Mouse (Mus musculus) stomach, embryonic 15.5 days (tissue): Measurements from ENCODE around the gene Caml. TPM values are rescaled to one million over a fixed set of nuclear protein-coding genes. Genes with fewer than 3 reads are reported as not detected.
"Not testable (repeated sequence)": the region's sequence is repeated elsewhere in the genome, so short reads cannot be mapped to it uniquely, and the experiment has no call there.

Experiments used
- ATAC-seq: fragments of 200-750 bp; cut with Nextera tagmentation; 2 replicates; pipeline ENCODE4 v1.8.0; 2017; ENCODE audit warnings: low read depth, moderate number of reproducible peaks, moderate TSS enrichment; ENCODE audit not compliant: insufficient read depth, low FRiP score
- H3K27ac ChIP-seq: fragments of 300-500 bp; sonication (generic); 2 replicates; pipeline ENCODE4 v1.5.1; 2015; ENCODE audit warnings: mild to moderate bottlenecking, inconsistent platforms
- H3K27me3 ChIP-seq: fragments of 300-500 bp; sonication (generic); replicated peaks from 2 replicates; pipeline ENCODE4 v1.6.1; 2015; ENCODE audit warnings: inconsistent platforms
- H3K36me3 ChIP-seq: fragments of 300-500 bp; sonication (generic); 2 replicates; pipeline ENCODE4 v1.6.1; 2015; ENCODE audit warnings: inconsistent platforms
- H3K4me1 ChIP-seq: fragments of 300-500 bp; sonication (generic); 2 replicates; pipeline ENCODE4 v1.6.1; 2015; ENCODE audit warnings: inconsistent platforms
- H3K4me2 ChIP-seq: fragments of 300-500 bp; sonication (generic); 2 replicates; pipeline ENCODE4 v1.6.1; 2015; ENCODE audit warnings: mild to moderate bottlenecking, inconsistent platforms
- H3K4me3 ChIP-seq: fragments of 300-500 bp; sonication (generic); replicated peaks from 2 replicates; pipeline ENCODE4 v1.5.1; 2015; ENCODE audit warnings: inconsistent platforms
- H3K9ac ChIP-seq: fragments of 300-500 bp; sonication (generic); 2 replicates; pipeline ENCODE4 v1.6.1; 2015; ENCODE audit warnings: inconsistent platforms
- H3K9me3 ChIP-seq: fragments of 300-500 bp; sonication (generic); 2 replicates; pipeline ENCODE4 v1.6.1; 2016; ENCODE audit warnings: inconsistent platforms
- WGBS: fragments of 180-500 bp; shearing (Covaris S2); methylation state at CpG from one replicate; pipeline ENCODE4 v1.1.7; 2015; 5-methylcytosine and 5-hydroxymethylcytosine counted together
- polyA plus RNA-seq: library from polyadenylated mRNA; unstranded; fragments of >200 nt; fragmentation: Nextera tagmentation; extraction: Ambion mirVana; gene quantifications from 2 replicates; pipeline ENCODE4 v1.2.1, GENCODE M21; 2015

The Caml gene
- 49.2 and 53.0 TPM in 2 replicates for polyA plus RNA-seq

DNA sequence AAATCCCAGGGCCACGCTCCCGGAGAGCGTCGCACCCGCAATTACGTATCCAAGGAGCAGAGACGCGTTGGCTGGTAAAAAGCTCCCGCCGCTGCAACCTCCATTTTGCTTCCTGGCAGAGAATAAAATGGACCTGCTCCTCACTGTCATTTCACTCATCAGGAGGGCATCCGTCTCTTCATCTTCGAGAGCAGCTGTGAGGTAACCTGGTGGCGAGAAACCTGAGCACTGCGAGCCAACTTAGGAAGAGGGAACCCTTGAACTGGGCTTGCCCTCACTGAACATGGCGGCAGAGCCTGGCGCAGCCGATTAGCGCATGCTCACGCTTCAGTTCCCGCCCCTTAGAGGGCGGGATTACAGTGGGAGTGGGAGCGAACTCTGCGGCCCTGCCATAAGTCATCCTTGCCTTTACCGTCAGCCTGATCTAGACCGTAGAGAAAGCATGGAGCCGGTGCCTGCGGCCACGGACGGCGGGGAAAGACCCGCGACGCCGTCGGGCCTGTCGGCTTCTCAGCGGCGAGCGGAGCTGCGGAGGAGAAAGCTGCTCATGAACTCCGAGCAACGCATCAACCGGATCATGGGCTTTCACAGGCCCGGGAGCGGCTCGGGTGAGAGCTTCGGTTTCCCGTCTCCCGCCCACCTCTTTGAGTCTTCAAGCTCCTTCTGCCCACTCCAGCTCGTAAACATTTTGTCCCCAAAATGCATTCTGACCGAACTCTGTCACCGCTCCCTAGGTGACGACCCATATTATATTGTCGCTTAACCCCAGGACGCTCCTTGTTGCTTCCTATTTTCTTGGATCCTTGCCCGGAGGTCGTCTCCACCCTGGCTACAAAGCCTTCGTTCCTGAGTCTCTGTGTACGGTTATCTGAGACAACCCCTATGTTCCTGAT, at the start of gene Caml:
TSS of gene Caml (plus strand) at position 357 of the 893 bp plus-strand sequence.
- WGBS: under 1% methylated on average over 59 of the region's 59 CpGs
- Histone ChIP-seq H3K36me3 (peaks cover 6% of the 10 kb centered on the region), H3K4me3 (peak within 1 kb of the TSS; percentile 64), H3K4me1 (peaks cover 13% of the 10 kb centered on the region; the same call in 1 of the 2 replicates), H3K9me3 (no peaks in the 10 kb centered on the region), H3K27ac (peak within 1 kb of the TSS; percentile 84), H3K27me3 (no peaks in the 10 kb centered on the region), H3K9ac (peak within 1 kb of the TSS; percentile 70; the same call in 1 of the 2 replicates), H3K4me2 (peak within 1 kb of the TSS; percentile 52)
- peak; percentile 99 for ATAC-seq

DNA sequence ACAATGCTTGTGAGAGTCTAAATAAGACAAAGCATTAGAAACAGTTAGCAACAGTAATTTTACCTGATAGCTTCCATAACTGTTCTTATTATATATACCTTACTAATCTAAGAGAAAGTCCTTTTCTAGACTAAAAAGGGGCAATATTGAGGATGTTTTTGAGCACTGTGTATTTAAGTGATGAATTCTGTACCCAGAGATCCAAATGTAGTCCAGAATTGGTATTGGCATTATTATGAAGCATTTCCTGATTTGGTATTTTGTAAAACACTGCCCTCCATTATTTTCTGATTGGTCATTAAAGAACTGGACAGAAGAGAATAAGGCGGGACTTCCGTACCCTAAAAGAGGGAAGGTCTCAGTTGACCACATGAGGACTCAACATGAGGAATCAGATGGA, 49.4 kb upstream of the Caml start, which contains the start of gene Tmed9:
TSS of gene Tmed9 (plus strand) at position 301 of the 400 bp plus-strand sequence.
- no peak for ATAC-seq
- Histone ChIP-seq H3K9me3 (no peaks in the 10 kb centered on the region), H3K4me2 (no peak within 1 kb of the TSS), H3K36me3 (no peaks in the 10 kb centered on the region), H3K4me3 (no peak within 1 kb of the TSS), H3K27ac (no peak within 1 kb of the TSS), H3K4me1 (peaks cover 12% of the 10 kb centered on the region), H3K27me3 (no peaks in the 10 kb centered on the region), H3K9ac (no peak within 1 kb of the TSS)
- WGBS: 93% methylated on average over 2 of the region's 2 CpGs

DNA sequence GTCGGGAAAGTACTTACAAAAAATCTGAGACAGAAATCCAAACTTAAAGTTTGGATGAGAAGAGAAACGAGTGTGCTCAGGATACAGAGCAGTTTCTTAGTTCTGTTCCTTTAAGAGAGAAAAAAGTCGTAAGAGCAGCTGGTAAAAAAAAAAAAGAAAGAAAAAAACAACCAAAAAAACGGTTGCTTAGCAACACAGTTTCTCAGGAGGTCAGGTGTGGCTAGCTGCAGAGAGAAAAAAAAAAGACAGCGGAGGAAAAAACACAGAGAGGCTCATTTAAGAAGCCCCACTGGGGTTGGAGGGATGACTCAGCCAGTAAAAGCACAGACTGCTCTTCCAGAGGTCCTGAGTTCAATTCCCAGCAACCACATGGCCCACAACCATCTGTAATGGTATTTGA, 48.5 kb upstream of the Caml start:
- H3K9me3 ChIP-seq: no peaks in the 10 kb centered on the region
- no peaks in the 10 kb centered on the region for H3K36me3 ChIP-seq
- no peaks in the 10 kb centered on the region for H3K27me3 ChIP-seq
- H3K9ac ChIP-seq: no peak overlapping the region
- no peak for ATAC-seq
- no peak overlapping the region for H3K27ac ChIP-seq
- no peak overlapping the region for H3K4me2 ChIP-seq
- WGBS: 68% methylated on average over 5 of the region's 5 CpGs
- H3K4me3 ChIP-seq: no peak overlapping the region
- peaks cover 11% of the 10 kb centered on the region for H3K4me1 ChIP-seq

DNA sequence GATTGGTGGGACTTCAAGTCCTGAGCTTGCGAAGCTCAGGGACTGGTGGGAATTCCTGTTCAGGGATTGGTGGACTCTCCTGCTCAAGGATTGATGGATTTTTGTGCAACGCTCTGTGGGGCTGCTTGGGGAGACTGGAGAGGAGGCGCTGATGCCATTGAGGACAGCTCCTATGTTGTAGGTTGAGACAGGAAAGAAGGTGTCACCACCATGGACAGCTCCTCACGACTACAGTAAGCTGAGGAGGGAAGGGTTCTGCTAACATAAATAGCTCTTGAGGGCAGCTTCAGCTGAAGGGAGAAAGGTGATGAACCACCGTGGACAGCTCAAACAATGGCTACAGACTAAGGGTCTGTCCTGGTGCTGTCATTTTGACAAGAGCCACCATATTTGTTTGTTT, 46.9 kb upstream of the Caml start:
- H3K4me2 ChIP-seq: no peak overlapping the region
- no peak for ATAC-seq
- H3K4me3 ChIP-seq: no peak overlapping the region
- H3K27ac ChIP-seq: no peak overlapping the region
- WGBS: 55% methylated on average over 5 of the region's 5 CpGs
- no peak overlapping the region for H3K9ac ChIP-seq
- H3K4me1 ChIP-seq: 0 out of 2 replicates have a peak, but pooled peaks cover 4% of the 10 kb centered on the region
- no peaks in the 10 kb centered on the region for H3K27me3 ChIP-seq
- H3K9me3 ChIP-seq: no peaks in the 10 kb centered on the region
- no peaks in the 10 kb centered on the region for H3K36me3 ChIP-seq

DNA sequence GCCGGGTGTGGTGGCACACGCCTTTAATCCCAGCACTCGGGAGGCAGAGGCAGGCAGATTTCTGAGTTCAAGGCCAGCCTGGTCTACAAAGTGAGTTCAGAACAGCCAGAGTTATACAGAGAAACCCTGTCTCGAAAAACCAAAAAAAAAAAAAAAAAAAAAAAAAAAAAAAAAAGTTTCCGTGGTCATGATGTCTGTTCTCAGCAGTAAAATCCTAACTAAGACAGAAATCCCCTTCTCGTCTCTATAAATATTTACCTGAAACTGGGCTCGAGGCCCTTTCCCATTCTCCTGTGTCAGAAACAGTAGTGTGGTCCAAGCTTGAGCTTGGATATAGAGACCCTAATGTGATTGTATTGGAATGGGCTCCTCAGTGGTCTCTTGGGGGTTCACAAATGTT, 45.9 kb upstream of the Caml start:
- H3K27me3 ChIP-seq, H3K4me2 ChIP-seq, H3K4me3 ChIP-seq, H3K9ac ChIP-seq, H3K27ac ChIP-seq, H3K9me3 ChIP-seq, H3K36me3 ChIP-seq, ATAC-seq, H3K4me1 ChIP-seq: not testable (repeated sequence)
- 80% methylated on average over 7 of the region's 7 CpGs for WGBS

DNA sequence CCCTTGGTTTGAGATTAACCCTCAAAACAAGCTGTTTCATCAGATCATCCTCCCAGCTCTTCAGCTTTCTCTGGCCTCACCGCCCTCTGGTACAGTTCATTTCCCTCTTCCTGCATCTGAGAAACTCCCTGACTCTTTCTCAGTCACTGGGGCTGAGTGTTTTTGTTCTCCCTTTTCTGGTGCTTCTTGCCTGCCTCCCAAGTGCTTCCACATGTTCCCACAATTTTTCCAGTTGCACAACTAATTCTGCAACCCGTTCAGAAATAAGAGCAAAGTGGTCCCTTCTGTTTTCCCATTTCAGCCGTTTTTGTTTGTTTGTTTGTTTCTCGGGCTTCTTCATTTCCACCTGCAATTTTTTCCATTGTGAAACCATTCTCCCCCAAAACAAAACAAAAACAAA, 44.7 kb upstream of the Caml start:
- Histone ChIP-seq H3K4me2 (no peak overlapping the region), H3K9ac (no peak overlapping the region), H3K9me3 (no peaks in the 10 kb centered on the region), H3K27me3 (no peaks in the 10 kb centered on the region), H3K27ac (no peak overlapping the region), H3K36me3 (no peaks in the 10 kb centered on the region), H3K4me3 (no peak overlapping the region), H3K4me1 (no peaks in the 10 kb centered on the region)
- no peak for ATAC-seq
- 76% methylated on average over 4 of the region's 4 CpGs for WGBS

DNA sequence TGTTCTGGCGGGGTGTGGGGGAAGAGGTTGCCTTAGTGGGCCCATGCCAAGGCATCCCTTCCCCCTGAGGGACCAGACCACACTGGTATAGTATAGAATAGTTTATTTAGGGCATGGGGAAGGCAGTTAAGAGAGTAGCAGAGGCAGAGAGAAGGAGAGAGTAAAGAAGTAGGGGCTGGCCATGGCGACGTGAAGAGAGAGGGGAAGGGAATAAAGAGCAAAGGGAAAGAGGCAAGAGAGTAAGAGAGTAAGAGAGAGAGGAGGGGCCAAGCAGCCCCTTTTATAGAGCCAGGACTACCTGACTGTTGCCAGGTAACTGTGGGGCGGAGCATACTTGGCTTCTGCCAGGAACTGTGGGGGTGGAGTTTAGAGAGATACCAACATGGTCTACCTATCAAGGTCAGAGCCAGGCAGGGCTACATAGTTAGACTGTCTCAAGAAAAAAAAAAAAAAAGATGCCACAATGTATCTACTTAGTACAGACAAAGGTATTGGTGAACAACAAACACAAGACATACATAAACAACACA, 30.8 kb upstream of the Caml start:
- Histone ChIP-seq H3K4me2 (no peak overlapping the region; the same call in 1 of the 2 replicates), H3K4me3 (no peak overlapping the region), H3K9ac (no peak overlapping the region), H3K36me3 (peaks cover 20% of the 10 kb centered on the region), H3K27me3 (no peaks in the 10 kb centered on the region), H3K9me3 (no peaks in the 10 kb centered on the region), H3K27ac (no peak overlapping the region), H3K4me1 (peaks cover 7% of the 10 kb centered on the region; the same call in 1 of the 2 replicates)
- 72% methylated on average over 4 of the region's 4 CpGs for WGBS
- ATAC-seq: no peak

DNA sequence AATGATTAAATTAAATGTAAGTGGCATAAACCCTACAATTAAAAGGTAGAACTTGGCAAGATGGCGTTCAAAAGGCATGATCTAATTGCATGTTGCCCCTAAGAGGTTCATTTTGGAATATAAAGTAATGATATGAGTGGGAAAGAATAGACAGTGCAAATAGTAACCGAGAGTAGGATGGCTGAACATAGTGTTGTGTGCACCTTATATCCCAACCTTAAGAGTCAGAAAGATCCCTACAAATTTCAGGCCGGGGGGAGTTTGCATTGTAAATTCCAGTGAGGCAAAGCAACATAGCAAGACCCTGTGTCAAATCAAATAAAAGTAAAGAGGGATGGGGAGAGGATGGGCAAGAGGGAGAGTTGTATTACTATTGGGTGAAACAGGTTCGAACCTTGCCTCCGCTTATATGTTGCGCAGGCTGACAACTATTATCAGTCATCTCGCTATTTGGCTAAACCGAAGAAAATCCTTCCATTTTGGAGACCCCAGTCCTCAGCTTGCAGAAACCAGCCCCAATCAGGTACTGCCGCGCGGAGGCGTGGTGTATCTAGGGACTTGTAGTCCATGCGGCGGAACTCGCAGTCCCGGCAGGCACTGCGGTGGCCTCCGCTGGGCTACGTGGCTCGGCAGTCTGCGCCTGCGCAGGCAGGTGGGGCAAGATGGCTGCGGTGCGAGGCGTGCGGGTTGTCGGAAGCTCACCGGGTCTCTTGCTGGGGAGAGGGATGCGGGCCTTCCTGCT, 30.1 kb upstream of the Caml start:
- Histone ChIP-seq H3K27ac (peak overlapping the region; percentile 54; the same call in 1 of the 2 replicates), H3K4me2 (peak overlapping the region; percentile 57), H3K4me3 (peak overlapping the region; percentile 72), H3K4me1 (peaks cover 7% of the 10 kb centered on the region; the same call in 1 of the 2 replicates), H3K9me3 (no peaks in the 10 kb centered on the region), H3K36me3 (peaks cover 25% of the 10 kb centered on the region), H3K9ac (peak overlapping the region; percentile 92), H3K27me3 (no peaks in the 10 kb centered on the region)
- peak; percentile 98 for ATAC-seq
- whole genome bisulfite sequencing: 4% methylated on average over 29 of the region's 29 CpGs

DNA sequence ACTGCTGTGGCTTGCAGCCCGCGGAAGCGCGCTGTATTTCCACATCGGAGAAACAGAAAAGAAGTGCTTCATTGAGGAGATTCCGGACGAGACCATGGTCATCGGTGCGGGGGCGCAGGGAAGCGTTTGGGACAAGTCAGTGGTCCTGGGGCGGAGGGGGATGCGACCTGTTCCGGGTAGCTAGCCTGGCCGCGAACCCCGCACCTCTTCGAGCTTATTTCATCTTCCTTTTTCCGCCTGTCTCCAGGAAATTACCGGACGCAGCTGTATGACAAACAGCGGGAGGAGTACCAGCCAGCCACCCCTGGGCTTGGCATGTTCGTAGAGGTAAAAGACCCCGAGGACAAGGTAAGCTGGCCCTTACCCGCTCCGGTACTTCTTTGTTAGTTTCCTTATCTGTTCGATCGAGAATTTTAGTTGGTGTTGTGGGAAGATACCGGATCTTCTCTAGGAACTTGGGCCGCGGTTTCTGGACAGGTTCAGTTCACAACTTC, 29.5 kb upstream of the Caml start:
- H3K4me1 ChIP-seq: peaks cover 7% of the 10 kb centered on the region; the same call in 1 of the 2 replicates
- H3K27me3 ChIP-seq: no peaks in the 10 kb centered on the region
- peak overlapping the region; percentile 54 for H3K27ac ChIP-seq
- ATAC-seq: peak; percentile 17; the same call in 1 of the 2 replicates
- peak overlapping the region; percentile 92 for H3K9ac ChIP-seq
- H3K9me3 ChIP-seq: no peaks in the 10 kb centered on the region
- H3K4me3 ChIP-seq: peak overlapping the region; percentile 72
- peak overlapping the region; percentile 57 for H3K4me2 ChIP-seq
- WGBS: under 1% methylated on average over 31 of the region's 31 CpGs
- peaks cover 30% of the 10 kb centered on the region for H3K36me3 ChIP-seq

DNA sequence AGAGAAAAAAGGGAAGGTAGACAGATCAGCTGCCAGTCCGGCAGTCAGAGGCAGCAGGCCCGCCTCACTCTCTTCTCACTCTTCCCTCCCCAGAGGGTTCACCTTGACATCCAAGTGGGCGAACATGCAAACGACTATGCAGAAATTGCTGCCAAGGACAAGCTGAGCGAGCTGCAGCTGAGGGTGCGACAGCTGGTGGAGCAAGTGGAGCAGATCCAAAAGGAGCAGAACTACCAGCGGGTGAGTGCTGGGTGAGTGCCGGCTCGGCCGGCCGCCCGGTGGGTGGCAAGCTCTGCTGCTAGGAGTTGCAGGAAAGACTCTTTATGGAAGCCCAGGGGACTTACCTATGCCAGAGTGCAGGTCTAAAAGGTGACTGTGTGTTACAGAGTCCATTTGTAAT, 27.4 kb upstream of the Caml start:
- Histone ChIP-seq H3K4me1 (peaks cover 8% of the 10 kb centered on the region; the same call in 1 of the 2 replicates), H3K27ac (no peak overlapping the region), H3K36me3 (peaks cover 30% of the 10 kb centered on the region), H3K9me3 (no peaks in the 10 kb centered on the region), H3K4me3 (no peak overlapping the region), H3K27me3 (no peaks in the 10 kb centered on the region), H3K4me2 (no peak overlapping the region), H3K9ac (no peak overlapping the region)
- no peak for ATAC-seq
- 89% methylated on average over 12 of the region's 12 CpGs for WGBS

DNA sequence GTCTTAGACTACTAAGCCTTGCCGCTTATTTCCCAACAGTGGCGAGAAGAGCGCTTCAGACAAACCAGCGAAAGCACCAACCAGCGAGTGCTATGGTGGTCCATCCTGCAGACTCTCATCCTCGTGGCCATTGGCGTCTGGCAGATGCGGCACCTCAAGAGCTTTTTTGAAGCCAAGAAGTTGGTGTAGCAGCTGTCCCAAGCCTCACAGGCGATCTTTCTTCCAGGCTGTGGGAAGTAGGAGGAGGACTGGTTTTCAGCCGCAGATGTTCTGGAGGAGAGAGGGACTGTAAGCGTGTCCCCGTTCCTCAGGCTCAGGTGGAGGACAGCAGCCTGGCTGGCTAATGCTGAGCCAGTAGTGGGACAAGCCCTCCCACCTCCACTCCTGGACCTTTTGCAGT, 26.0 kb upstream of the Caml start:
- WGBS: 96% methylated on average over 12 of the region's 12 CpGs
- Histone ChIP-seq H3K9ac (no peak overlapping the region), H3K4me2 (no peak overlapping the region), H3K4me1 (peaks cover 15% of the 10 kb centered on the region), H3K27ac (no peak overlapping the region), H3K27me3 (no peaks in the 10 kb centered on the region), H3K9me3 (no peaks in the 10 kb centered on the region), H3K4me3 (no peak overlapping the region), H3K36me3 (peaks cover 30% of the 10 kb centered on the region)
- no peak for ATAC-seq
